Mouse (Mus musculus) midbrain, embryonic 16.5 days (tissue): ENCODE data around the gene Gon7. TPM values are rescaled to one million over a fixed set of nuclear protein-coding genes. Genes with fewer than 3 reads are reported as not detected.

Experiments used
- ATAC-seq: fragments of 200-750 bp; cut with Nextera tagmentation; 2 replicates; pipeline ENCODE4 v1.8.0; 2017; ENCODE audit warnings: moderate TSS enrichment
- H3K27ac ChIP-seq: fragments of 300-500 bp; sonication (generic); 2 replicates; pipeline ENCODE4 v1.5.1; 2014; ENCODE audit warnings: mild to moderate bottlenecking, low read length, mixed read lengths
- H3K27me3 ChIP-seq: fragments of 300-500 bp; sonication (generic); 2 replicates; pipeline ENCODE4 v1.6.1; 2014; ENCODE audit warnings: low read depth, low read length, mixed read lengths; ENCODE audit not compliant: control insufficient read depth, insufficient read depth
- H3K36me3 ChIP-seq: fragments of 300-500 bp; sonication (generic); 2 replicates; pipeline ENCODE4 v1.6.1; 2014; ENCODE audit warnings: mild to moderate bottlenecking, low read length, moderate library complexity, mixed read lengths; ENCODE audit not compliant: control insufficient read depth, insufficient read depth
- H3K4me1 ChIP-seq: fragments of 300-500 bp; sonication (generic); 2 replicates; pipeline ENCODE4 v1.6.1; 2014; ENCODE audit warnings: mild to moderate bottlenecking, low read length, mixed read lengths; ENCODE audit not compliant: control insufficient read depth, insufficient read depth
- H3K4me2 ChIP-seq: fragments of 300-500 bp; sonication (generic); 2 replicates; pipeline ENCODE4 v1.6.1; 2014; ENCODE audit warnings: mild to moderate bottlenecking, low read length, mixed read lengths
- H3K4me3 ChIP-seq: fragments of 300-500 bp; sonication (generic); 2 replicates; pipeline ENCODE4 v1.5.1; 2014; ENCODE audit warnings: low read depth, mild to moderate bottlenecking, low read length, moderate library complexity, mixed read lengths
- H3K9ac ChIP-seq: fragments of 300-500 bp; sonication (generic); 2 replicates; pipeline ENCODE4 v1.6.1; 2014; ENCODE audit warnings: low read depth, low read length, mixed read lengths
- H3K9me3 ChIP-seq: fragments of 300-500 bp; sonication (generic); replicated peaks from 2 replicates; pipeline ENCODE4 v1.6.1; 2014; ENCODE audit warnings: mild to moderate bottlenecking, low read length, mixed read lengths; ENCODE audit not compliant: control insufficient read depth, poor library complexity, severe bottlenecking
- WGBS: fragments of 180-500 bp; shearing (Covaris S2); extraction: QIAGEN DNeasy Blood & Tissue Kit; methylation state at CpG from one replicate; pipeline ENCODE4 v1.1.7; 2014; 5-methylcytosine and 5-hydroxymethylcytosine counted together
- polyA plus RNA-seq: library from polyadenylated mRNA; unstranded; fragments of >200 nt; fragmentation: Nextera tagmentation; extraction: Ambion mirVana; gene quantifications from 2 replicates; pipeline ENCODE4 v1.2.1, GENCODE M21; 2015

Gene Gon7
- polyA plus RNA-seq, result 48.6 and 53.2 TPM in 2 replicates

DNA sequence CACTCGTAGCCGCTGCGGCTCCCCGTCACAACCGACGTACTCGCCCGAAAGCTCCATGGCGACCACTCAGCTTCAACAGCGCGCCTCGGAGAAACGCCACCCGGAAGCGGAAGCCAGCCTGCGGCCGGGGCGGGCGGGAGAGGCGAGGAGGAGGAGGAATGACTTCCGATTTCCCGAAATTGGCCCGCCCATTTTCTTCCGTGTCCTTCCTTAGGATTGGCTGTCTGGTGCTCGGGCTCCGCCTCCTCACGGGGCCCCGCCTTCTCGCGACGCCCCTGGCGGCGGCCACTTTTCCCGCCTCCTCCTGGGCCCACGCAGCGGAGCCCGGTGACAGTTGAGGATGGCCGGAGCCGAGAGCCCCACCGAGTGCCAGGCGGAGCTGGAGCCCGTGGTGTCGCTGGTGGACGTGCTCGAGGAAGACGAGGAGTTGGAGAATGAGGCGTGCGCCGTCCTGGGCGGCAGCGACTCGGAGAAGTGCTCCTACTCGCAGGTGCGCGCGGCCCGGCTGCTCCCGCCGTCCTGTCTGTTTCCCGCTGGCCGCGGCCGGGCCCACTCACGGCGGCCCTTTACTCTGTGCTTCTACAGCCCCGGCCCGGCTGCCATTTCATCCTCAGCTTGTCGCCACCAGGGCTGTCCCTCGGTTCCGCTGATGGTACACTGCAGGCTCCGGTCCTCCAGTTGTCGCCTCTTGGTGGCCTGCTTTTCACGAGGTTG, at the start of gene Gon7, which contains the start of the genes Gm28051 and Ubr7:
TSS of gene Gon7 (minus strand) at position 115 of the 714 bp plus-strand sequence.
TSS of gene Gm28051 (minus strand) at position 77 of the 714 bp plus-strand sequence.
TSS of gene Ubr7 (plus strand) at position 279 of the 714 bp plus-strand sequence.
- Histone ChIP-seq H3K36me3 (no peaks in the 10 kb centered on the region), H3K27ac (peak within 1 kb of the TSS; percentile 92), H3K9ac (peak within 1 kb of the TSS; percentile 87), H3K4me3 (peak within 1 kb of the TSS; percentile 88), H3K4me2 (peak within 1 kb of the TSS; percentile 91), H3K9me3 (no peaks in the 10 kb centered on the region), H3K4me1 (peaks cover 20% of the 10 kb centered on the region), H3K27me3 (no peaks in the 10 kb centered on the region)
- WGBS, result under 1% methylated on average over 73 of the region's 73 CpGs
- peak; percentile 98 for ATAC-seq

DNA sequence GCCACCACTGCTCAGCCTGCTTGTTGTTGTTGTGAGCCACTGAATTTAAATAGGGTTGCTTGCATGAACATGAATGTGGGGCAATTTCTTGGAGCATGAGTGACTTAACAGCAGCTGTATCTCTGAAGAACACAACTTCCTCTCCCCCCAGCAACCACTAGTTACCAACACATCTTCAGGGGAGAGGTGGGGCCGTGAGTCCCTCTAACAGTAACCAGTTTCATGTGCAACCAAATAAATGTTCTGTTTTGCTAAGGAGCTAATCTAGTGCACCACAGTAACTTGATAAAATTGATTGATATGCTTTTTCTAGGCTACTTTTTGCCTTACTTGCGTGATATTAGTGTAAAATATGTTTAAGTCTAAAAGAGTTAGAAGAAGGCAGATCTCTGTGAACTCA, 41.9 kb upstream of the Gon7 start:
- Histone ChIP-seq H3K27me3 (no peaks in the 10 kb centered on the region), H3K4me3 (no peak overlapping the region), H3K36me3 (peaks cover 6% of the 10 kb centered on the region; the same call in 1 of the 2 replicates), H3K9ac (no peak overlapping the region), H3K27ac (no peak overlapping the region), H3K4me1 (no peaks in the 10 kb centered on the region), H3K4me2 (no peak overlapping the region), H3K9me3 (no peaks in the 10 kb centered on the region)
- 97% methylated on average over 2 of the region's 2 CpGs for WGBS
- ATAC-seq, result no peak

DNA sequence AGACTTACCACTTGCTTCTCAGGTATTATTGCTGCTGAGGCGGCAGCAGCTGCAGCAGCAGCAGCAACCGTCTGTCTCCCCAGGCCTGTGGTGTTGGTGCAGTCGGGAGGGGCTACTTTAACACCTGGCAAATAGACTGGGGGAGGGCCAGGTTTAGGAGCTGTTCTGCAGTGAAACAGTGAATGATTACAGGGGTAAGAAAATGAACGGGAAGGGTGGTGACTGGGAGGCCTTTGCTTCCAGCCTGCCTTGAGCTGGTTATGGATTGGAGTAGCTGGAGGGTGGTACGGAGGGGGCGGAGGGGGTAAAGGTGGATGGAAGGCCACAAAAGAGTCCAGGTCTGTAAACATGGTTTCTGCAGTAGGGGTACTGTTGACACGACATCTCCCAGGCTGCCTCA, 30.3 kb upstream of the Gon7 start:
- Histone ChIP-seq H3K9ac (no peak overlapping the region), H3K9me3 (no peaks in the 10 kb centered on the region), H3K4me3 (no peak overlapping the region), H3K4me1 (no peaks in the 10 kb centered on the region), H3K27me3 (no peaks in the 10 kb centered on the region), H3K36me3 (peaks cover 29% of the 10 kb centered on the region), H3K27ac (no peak overlapping the region), H3K4me2 (no peak overlapping the region)
- ATAC-seq, result no peak
- WGBS, result 91% methylated on average over 7 of the region's 7 CpGs

DNA sequence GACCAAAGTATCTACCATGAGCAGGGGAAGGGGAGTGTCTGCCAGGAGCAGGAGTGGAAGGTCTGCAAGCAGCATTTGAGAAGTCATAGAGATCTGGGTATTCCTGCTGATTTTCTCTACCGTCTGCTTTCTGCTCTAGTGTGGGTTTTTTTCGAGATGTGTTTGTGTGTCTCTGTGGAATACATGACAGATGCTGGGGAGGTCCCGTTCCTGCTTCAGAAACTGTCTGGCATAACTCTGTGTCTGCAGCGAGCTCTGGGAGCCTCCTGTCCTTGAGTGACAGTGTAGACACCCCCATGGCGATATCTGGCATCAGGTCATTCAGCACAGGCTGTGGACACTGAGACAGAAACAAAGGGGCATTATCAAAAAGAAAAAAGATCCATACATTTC, 28.0 kb upstream of the Gon7 start:
- WGBS, result 85% methylated on average over 5 of the region's 5 CpGs
- peaks cover 27% of the 10 kb centered on the region for H3K36me3 ChIP-seq
- H3K4me2 ChIP-seq, result no peak overlapping the region
- H3K4me1 ChIP-seq, result no peaks in the 10 kb centered on the region
- no peak overlapping the region for H3K9ac ChIP-seq
- H3K27me3 ChIP-seq, result no peaks in the 10 kb centered on the region
- no peak for ATAC-seq
- H3K9me3 ChIP-seq, result no peaks in the 10 kb centered on the region
- no peak overlapping the region for H3K27ac ChIP-seq
- no peak overlapping the region for H3K4me3 ChIP-seq

DNA sequence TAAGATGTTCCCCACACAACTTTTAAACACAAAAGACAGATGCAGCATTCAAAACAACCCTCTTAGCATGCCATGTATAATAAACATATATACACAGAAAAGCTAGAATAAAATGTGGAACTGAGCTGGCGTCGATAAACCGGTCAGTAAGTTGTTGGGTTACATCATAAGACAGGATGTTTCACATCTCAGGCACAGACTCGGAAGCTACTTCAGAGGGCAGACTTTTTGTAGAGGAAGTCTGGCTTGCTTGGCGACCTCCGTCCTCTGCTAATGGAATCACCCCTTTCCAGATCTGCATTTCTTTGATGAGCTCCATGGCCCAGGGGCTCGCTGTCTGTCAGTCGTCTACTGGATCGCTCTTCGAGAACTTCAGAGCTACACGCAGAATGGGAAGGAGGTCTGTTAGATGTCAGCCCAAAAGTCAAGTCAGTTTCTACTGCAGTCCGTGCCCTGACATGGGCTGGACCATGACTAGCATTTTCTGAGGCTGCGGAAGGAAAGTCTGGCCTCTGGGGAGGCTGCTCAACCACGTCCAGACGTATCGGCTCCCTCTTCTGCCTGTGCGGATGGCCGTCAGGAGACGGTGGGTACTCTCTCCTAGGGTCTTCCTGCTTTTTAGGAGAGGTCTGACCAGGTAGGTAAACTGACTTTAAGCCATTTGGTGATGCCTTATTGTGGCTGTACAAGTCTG, 27.4 kb upstream of the Gon7 start:
- Histone ChIP-seq H3K9ac (no peak overlapping the region), H3K4me3 (no peak overlapping the region), H3K9me3 (no peaks in the 10 kb centered on the region), H3K36me3 (peaks cover 21% of the 10 kb centered on the region), H3K4me2 (no peak overlapping the region), H3K27me3 (no peaks in the 10 kb centered on the region), H3K4me1 (no peaks in the 10 kb centered on the region), H3K27ac (no peak overlapping the region)
- no peak for ATAC-seq
- WGBS, result 90% methylated on average over 19 of the region's 19 CpGs

DNA sequence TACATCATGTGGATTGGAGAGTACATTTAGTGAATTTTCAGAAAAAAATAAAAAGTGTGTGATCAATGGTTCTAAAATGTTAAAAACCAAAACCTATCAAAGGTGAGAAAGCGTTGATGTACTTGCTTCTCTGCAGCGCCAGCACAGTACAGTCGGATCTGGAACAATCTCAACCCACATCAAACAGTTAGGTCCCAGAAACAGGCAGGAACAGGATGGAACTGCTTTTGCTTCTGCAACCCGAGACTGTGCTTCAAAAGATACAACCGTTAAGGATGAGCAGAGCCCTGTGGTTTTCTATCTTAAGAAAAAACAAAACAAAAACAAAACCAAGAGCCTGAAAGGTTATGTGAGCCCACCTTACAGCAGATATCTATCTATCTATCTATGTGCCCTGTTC, 25.2 kb upstream of the Gon7 start:
- 94% methylated on average over 5 of the region's 5 CpGs for WGBS
- H3K4me2 ChIP-seq, result no peak overlapping the region
- no peak for ATAC-seq
- peaks cover 14% of the 10 kb centered on the region for H3K36me3 ChIP-seq
- H3K27me3 ChIP-seq, result no peaks in the 10 kb centered on the region
- H3K4me1 ChIP-seq, result no peaks in the 10 kb centered on the region
- H3K4me3 ChIP-seq, result no peak overlapping the region
- H3K27ac ChIP-seq, result no peak overlapping the region
- H3K9me3 ChIP-seq, result no peaks in the 10 kb centered on the region
- no peak overlapping the region for H3K9ac ChIP-seq

DNA sequence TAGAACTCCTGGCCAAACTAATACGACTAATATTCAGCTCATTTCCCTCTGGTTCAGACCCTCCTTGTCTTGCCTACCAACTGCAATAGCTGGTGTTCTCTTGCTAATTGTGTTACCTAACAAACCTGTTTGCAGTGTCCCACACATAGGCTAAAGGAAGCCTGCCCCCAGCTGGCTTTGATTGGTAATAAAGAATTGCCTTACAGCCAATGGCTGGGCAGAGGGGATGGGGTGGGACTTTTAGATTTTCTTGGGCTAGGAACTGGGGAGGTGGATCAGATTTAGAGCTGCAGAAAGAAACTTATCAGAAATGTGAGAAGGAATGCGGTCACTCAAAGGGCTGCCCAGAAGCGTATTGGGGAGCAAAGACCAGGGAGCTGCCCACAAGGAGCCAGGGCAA, 21.8 kb upstream of the Gon7 start:
- WGBS, result 60% methylated on average over 3 of the region's 3 CpGs
- no peaks in the 10 kb centered on the region for H3K4me1 ChIP-seq
- peaks cover 11% of the 10 kb centered on the region for H3K36me3 ChIP-seq
- no peaks in the 10 kb centered on the region for H3K9me3 ChIP-seq
- H3K9ac ChIP-seq, result no peak overlapping the region
- H3K4me3 ChIP-seq, result no peak overlapping the region
- H3K27me3 ChIP-seq, result no peaks in the 10 kb centered on the region
- H3K4me2 ChIP-seq, result no peak overlapping the region
- H3K27ac ChIP-seq, result no peak overlapping the region
- ATAC-seq, result no peak

DNA sequence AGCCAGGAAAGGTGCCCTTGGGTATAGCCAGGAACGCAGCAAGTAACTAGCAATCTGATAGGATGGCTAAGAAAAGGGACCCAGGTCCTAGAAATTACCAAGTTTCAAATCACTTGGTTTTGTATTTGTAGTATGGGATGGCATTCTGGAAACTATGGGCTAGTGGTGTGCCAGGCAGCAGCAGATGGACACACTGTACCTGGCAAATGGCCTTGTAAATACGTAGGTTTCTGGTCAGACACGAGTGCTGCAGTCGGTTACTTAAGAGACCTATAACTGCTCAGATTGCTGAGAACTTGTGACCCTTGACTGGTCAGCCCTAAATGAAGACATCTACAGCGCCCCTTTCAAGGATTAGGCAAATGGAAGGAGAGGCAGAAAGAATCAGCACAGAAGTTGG, 20.5 kb upstream of the Gon7 start:
- H3K36me3 ChIP-seq, result peaks cover 7% of the 10 kb centered on the region; the same call in 1 of the 2 replicates
- no peak for ATAC-seq
- 65% methylated on average over 5 of the region's 5 CpGs for WGBS

DNA sequence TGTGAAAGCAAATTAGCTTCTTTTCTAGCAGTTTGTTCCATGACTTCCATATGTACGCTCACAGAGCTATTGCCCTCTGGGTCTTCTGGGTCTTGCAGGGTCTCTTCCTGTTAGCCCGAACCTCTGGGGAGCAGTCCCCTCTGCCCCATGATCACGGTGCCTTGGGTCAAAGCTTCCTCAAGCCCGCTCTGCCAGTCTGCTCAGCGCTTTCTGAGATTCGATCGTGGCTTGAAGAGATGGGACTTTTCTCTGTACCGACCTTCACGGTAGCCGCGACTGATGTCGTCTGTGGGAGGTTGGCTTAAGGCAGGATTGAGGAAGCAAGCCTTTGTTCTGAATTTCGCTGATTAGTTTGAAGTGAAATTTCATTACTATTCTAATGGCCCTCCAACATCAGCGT, 18.4 kb upstream of the Gon7 start:
- Histone ChIP-seq H3K36me3 (peaks cover 25% of the 10 kb centered on the region), H3K4me3 (no peak overlapping the region), H3K27me3 (no peaks in the 10 kb centered on the region), H3K9ac (no peak overlapping the region), H3K4me2 (no peak overlapping the region), H3K27ac (no peak overlapping the region), H3K4me1 (no peaks in the 10 kb centered on the region), H3K9me3 (no peaks in the 10 kb centered on the region)
- 90% methylated on average over 14 of the region's 14 CpGs for WGBS
- no peak for ATAC-seq

More for the DNA sequence above, 20.5 kb upstream of the Gon7 start:
- H3K27me3 ChIP-seq, result no peaks in the 10 kb centered on the region
- H3K4me3 ChIP-seq, result no peak overlapping the region
- H3K9ac ChIP-seq, result no peak overlapping the region
- H3K27ac ChIP-seq, result no peak overlapping the region
- no peak overlapping the region for H3K4me2 ChIP-seq
- no peaks in the 10 kb centered on the region for H3K9me3 ChIP-seq
- no peaks in the 10 kb centered on the region for H3K4me1 ChIP-seq
